Mouse (Mus musculus): ENCODE measurements around the gene E130218I03Rik.
"Not testable (repeated sequence)": the region's sequence is repeated elsewhere in the genome, so short reads cannot be mapped to it uniquely, and the experiment has no call there.

E130218I03Rik gene

DNA sequence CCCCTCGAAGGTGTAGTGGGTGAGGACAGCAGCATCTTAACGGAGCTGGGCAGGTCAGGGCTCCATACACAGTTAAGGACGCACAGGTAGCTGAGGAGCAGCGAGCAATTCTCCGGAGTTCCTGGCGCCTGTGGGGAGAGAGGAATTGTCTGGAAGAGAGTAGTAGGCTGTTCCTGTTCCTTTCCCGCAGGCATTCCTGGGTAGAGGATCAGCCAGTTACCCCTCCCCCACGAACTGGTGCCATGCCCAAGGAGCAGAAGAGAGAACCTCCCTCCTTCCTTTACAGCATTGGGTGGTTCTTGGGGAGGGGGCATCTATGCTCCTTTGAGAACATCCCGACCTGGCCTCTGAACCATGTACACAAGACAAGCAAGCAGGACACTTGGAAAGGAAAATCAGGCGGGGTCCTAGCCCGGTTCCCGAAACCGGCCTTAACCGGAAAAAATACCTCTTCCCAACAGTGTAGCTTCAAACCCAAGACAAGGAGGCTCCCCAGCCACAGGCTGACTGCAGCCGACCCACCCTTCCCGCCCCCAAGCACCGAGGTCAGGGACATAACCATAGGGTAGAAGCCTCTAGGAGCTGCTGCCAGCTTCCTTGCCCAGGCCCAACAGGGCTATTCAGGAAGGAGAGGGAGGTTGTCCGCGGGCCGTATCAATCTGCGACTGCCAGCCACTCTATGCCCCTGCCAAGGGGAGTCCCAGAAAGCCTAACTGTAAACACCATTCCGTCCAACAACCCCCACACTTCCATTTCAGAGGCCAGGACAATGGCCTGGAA lies 8.9 kb downstream of the E130218I03Rik start:
- no peak for DNase-seq (ENCODE audit: low spot score in 2 of 2)

DNA sequence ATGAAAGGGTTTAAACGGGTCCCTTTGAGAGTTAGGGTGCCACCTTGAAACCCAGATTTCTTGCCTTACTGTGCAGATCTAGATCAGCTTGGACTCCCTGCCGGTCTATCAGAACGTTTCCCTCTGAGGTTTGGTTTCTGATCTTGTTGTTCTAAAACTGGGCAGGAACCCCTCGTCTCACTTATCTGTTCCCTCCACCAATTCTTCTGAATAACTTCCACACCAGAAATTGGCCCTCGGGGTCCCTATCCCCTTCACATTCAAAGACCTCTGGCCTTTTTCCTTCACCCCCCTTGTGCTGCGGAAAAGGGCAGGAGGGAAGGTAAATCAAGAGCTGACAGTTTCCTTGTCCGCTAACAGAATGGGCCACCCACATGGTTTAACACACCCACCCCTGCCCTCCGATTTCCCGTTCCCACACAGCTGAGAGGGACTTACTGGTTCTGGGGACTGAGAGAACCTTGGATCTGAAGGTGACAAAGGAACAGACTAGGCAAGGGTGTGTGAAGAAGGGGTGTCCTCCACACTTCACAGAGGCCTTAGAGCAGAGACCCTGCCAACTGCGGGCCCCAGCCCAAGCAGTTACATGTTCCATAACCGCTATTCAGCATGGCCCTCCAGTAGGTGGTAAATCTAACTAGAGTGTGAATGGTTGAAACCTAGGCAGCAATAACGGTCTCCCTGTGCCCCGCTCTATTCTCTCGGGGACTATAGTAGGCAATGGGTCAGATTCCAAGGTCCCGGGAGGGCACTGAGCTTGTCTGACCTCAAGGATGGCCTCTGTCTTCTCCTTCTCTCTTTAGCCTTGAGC lies 9.7 kb downstream of the E130218I03Rik start:
- DNase-seq (ENCODE audit: low spot score in 2 of 2), result no peak

DNA sequence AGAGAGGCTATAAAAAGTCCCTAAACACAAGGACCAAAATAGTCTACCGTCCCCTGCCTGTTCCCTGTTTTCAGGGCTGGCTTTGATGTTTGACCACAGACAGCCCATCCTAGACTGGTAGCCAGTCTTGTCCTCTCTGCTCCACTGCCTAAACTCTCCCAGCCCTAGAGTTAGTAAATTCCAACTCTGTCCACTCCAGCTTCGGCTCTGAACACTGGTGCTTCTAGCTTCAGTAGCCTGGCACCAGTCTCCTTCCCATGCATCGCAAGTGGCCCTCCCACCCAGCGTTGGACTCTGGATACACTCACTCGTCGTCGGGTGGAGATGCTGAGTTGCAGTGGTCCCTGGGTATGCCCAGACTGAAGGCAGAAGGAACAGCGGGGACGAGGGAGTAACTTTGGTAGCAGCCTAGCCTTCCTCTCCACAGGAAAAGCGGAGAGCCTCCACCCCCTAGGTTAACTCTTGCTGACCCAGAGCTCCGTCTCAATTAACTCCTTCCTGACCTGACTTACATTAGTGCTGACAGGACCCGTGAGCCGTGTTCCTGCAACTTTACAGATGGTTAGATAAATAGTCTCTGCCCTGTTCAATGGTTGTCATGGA lies 10.4 kb downstream of the E130218I03Rik start, which contains the start of gene Grrp1:
TSS of gene Grrp1 (minus strand) at position 385 of the 603 bp plus-strand sequence.
- no peak for DNase-seq (ENCODE audit: low spot score in 2 of 2)

DNA sequence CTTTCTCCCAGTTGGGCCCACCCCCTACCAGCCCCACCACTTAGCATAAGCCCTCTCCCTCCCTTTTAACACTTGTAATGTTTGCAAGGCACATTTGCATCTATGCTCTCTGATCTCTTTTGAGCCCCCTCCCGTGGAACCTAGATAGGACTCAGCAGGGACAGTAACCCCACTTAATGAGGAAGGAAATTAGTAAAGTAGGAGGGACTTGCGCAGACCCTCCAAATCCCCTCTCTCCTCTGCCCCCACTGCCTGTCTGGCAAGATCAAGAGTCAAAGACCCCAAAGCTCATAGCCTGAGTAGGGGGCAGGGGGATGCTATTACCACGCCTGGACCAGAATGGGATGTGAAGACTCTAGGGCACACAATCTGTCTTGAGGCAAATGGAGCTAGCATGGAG lies 11.4 kb downstream of the E130218I03Rik start:
- no peak for DNase-seq (ENCODE audit: low spot score in 2 of 2)

DNA sequence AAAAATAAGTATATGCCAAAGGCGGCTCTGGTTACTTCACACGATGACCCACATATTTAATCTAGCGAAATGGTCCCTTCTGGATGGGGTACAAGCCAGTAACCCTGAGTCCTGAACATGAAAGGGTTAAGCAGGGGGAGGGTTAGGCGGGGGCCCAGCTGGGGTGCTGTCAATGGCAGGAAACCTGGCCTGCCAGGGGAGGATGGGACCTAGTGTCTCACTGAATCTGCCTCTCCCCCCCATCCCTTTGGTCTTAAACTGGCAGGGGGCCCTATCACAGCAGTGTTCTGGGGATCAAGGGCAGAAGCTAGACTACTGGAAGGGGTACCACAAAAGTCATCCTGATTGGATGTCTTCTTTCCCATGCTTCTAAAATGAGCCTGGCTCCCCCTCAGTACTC lies 12.4 kb downstream of the E130218I03Rik start:
- no peak for DNase-seq (ENCODE audit: low spot score in 2 of 2)

DNA sequence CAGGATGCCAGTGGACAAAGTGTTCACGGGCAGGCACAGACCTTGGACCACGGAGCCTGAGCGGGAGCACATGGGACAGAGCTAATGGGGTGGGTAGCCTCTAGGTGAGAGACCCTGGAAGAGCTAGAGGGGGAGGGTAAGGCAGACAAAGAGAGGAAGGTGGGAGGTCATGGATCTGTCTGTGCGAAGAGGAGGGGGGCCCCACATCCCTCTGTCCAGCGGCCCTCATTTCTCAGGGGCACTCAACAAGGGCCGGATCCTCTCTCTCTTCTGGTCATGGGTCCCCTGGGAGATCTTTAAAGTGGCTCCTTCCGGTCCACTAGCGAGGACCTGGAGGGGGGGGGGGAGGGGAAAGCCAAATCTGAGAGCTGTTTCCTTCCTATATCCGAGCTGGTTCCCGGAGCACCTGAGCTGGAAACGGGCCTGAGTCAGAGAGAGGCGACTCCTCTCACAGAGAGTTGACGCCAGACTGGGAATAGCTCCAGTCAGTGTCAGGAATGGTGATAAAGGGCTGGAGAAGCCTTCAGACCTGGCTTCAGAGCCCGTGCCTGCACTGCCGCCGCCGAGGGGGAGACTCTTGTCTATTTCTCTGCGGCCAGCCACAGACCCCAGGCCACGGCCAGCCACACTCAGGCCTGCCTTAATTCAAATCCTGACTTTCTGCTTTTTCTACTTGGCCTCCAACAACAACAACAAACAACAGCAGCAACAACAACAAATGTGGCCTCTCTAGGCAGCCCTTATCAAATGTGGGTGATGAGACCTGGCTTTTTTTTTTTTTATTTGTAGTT lies 13.1 kb downstream of the E130218I03Rik start:
- DNase-seq (ENCODE audit: low spot score in 2 of 2), result no peak

DNA sequence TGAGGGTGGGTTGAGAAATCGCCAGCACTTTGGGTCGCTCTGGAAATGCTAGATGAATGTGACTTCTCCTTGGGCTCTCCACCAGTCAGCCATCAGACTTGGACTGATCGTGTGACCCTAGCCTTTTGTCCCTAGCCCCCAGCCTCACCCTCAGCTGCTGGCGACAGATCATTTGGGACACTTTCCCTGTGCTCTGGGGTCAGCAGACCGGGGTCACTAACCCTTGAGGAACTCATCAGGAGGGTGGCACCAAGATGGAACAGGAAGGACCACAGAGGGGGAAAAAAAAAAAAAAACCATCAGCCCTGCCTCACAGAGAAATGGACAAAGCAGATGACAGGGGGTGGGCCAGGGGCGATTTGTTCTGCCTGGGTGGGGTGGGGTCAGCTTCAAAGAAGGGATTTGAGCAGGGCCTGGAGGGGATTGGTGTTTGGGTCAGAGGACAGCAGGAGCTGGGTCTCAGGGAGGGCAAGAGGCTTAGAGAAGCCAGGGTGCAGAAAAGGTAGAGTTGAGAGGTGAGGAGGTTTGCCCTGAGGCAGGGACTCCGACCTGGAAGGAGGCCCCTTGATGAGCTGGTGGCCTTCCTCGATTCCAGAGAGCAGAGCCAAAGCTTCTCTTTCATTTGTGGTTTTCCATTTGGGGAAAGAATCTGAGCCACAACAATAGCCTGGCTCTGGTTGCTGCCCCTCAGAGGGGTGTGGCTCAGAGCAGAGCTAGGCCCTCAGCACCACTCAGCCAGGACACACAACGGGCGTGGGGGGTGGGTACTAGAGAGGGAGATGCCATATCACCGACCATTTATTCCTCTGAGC lies 13.9 kb downstream of the E130218I03Rik start:
- DNase-seq (ENCODE audit: low spot score in 2 of 2), result no peak

DNA sequence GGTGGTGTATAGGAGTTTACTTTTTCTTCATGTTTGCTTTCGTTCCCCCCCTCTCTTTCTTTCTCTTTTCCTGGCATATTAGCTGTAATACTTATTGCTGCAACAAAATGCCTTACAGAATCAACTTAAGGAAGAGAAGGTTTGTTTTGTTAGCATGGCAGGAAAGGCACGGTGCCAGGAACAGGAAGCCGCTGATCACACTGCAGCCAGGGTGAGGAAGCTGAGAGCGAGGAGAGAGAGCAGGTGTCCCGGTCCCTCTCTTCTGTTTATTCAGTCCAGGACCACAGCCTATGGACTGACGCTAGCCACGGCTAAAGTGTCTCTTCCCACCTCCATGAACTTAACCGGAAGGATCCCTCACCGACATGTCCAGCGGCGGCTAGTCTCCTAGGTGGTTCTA lies 14.9 kb downstream of the E130218I03Rik start:
- no peak for DNase-seq (ENCODE audit: low spot score in 2 of 2)

DNA sequence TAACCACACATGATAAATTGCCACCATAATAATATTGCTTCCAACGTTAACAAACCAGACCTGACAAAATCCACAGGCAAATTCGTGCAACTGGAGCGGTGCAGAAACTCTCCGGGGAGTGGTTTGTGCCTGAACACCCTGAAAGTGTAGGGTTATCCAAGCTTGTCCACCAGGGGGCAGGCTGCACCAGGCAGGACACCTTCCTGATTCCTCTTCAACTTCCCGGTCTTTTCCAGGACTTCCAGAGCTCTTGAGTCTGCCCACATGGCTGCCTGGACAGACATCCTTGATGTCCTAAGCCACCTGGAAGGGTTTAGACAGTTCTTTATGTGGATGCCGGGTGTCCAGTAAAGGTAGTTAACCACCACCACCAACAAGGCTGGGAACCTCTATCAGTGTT lies 19.7 kb downstream of the E130218I03Rik start:
- DNase-seq (ENCODE audit: low spot score in 2 of 2), result no peak

DNA sequence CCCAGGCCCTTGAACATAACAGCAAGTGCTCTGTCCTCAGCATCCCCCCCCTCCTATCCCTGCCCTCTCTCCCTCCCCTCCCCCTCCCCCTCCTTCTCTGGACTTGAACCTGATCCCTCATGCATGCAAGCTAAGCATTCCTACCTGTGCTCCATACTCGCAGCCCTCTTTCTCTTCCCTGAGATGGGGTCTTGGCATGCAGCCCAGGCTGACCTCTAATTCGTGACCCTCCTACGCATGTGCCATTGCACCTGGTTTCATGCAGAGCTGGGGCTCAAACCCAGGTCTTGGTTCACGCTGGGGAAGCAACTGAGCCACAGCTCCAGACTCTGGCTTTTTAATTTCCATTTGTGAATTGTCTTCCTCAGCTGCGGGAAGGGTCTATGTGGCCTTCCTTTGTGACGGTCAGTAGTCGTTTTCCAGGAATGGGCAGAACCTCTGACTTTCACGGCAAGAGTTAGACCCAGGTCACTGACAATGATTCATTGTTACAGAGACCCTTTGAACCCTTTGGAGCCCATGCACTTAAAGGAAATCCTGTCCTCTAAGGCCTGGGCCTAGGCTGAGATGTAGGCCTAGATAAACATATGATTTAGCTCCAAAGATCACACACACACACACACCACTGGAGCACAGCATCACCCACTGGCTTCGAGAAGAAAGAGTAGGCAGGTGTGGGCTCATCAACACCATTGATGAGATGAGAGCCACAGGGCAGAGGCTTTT lies 22.6 kb downstream of the E130218I03Rik start:
- DNase-seq (ENCODE audit: low spot score in 2 of 2), result no peak

DNA sequence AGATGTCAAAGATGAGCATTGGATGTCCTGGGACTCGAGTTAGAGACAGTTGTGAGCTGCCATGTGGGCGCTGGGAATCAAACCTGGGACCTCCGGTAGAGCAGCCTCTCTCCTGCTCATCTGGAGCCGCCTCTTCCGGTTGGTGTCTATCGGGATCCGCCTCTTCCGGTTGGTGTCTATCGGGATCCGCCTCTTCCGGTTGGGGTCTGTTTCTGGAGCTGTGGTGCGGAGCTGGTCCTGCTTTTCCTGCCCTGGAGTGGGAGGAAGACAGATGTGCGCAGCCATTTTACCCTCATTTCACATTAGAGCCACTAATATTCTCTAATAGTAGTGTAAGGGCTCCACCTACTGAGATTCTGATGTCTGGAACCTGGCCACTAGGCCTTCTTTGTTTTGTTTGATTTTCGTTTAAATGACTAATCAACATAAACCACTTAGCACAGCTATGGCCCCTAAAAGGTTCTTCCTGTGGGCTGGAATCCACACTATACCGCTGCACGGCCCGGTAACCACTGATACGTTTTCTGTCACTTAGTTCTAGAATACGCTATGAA lies 24.7 kb downstream of the E130218I03Rik start:
- no peak for DNase-seq (ENCODE audit: low spot score in 2 of 2)

DNA sequence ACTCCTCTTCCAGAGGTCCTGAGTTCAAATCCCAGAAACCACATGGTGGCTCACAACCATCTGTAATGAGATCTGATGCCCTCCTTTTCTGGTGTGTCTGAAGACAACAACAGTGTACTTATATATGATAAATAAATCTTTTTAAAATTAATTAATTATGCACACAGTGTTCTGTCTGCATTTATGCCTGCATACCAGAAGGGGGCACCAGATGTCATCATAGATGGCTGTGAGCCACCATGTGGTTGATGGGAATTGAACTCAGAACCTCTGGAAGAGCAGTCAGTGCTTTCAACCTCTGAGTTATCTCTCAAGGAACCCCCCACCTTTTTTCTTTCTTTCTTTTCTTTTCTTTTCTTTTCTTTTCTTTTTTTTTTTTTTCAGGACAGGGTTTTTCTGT lies 26.2 kb downstream of the E130218I03Rik start:
- DNase-seq (ENCODE audit: low spot score in 2 of 2), result not testable (repeated sequence)

DNA sequence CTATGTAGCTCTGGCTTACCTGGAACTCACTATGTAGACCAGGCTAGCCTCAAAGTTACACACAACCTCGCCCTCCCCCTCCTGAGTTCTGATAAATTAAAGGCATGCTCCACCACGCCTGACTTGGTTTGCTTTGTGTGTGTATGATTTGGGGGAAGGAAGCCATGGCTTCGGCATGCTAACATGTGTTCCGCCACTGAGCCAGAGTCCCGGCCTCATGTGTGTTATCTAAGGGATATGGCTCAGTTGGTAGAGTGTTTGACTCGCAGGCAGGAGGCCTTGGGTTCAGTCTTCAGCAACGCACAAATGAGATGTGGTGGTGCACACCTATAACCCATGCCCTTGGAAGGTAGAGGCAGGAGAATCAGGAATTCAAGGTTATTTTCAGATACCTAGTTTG lies 28.5 kb downstream of the E130218I03Rik start:
- no peak for DNase-seq (ENCODE audit: low spot score in 2 of 2)

DNA sequence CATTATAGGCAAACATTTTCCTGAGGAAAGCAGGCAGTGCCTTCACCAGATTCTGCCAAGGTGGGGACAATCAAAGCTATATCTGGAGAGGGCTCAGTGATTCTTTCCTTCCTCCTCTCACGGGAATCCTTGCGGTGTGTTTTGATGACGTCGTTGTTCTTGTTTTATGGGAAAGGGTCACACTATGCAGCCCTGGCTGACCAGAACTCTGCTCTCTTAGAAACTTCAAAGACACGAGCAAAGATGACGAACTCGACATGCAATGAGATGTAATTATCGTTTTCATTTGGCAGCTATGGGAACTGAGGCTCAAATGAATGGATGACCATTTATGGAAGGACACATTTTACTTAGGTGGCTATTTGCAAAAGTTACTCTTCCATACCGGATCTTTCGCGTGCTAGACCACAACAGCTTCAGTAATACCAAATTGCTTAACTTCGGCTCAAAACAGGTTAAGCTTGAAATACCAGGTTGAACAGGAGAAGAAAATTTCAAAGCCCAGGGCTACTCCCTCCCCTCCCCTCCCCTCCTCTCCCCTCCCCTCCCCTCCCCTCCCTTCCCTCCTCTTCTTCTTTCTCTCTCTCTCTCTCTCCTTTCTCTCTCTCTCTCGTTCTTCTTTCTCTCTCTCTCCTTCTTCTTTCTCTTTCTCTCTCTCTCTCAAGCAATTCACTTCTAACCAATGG lies 29.4 kb downstream of the E130218I03Rik start:
- no peak for DNase-seq (ENCODE audit: low spot score in 2 of 2)

DNA sequence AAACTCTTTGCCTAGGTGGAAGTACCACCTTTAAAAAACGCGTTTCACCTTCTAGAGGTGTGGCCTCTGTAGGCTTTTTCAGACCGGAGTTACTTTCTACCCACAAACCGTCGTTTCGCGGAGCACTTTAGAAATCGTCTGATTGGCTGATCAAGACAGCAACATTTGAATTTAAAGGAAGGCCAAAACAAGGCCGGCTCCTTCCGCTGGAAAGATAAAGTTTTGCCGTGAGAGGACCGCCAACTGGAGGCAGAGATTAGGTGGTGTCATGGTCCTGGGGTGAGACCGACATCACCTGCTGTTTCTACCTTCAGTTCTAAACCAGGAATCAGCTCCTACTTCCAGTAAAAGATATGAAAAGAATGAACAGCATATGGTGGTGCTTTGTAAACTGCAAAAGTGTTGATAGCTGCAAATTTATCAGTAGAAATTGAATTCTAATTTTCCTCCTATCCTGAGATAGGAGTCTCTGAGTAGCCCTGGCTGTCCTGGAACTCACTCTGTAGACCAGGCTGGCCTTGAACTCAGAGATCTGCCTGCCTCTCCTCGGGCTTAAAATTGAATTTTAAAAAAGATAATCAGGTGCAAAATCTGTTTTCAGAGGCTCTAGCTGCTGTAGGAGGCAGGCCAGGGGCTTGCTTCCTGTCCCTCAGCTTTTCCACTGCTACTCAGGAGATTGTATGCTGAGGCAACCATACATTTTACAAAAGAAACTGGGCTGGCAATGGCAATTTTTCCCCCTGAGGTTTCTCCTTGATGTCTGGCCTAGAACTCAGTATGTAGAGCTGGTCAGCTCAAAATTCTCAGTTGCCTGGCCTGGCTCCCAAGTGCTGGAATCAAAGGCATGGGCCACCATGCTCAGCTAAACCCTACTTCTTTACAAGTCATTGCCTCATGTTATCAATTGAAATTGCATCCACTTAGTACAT lies 30.2 kb downstream of the E130218I03Rik start:
- DNase-seq (ENCODE audit: low spot score in 2 of 2), result no peak

DNA sequence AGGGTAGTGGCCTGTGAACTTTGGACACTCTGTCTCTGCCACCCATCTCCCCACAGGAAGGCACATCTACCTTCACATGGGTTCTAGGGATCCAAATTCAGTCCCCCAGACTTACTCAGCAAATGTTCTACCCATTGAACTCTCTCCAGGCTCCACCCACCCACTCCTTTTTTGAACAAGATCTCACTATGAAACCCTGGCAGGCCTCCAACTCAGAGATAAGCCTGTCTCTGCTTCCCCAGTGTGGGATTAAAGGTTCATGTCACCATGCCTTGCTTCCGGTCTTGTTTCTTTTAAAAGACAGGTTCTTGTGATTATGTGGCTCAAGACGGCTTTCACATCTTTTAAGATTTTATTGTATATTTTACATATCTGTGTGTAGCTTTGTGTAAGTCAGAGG lies 41.5 kb downstream of the E130218I03Rik start:
- no peak for DNase-seq (ENCODE audit: low spot score in 2 of 2)

DNA sequence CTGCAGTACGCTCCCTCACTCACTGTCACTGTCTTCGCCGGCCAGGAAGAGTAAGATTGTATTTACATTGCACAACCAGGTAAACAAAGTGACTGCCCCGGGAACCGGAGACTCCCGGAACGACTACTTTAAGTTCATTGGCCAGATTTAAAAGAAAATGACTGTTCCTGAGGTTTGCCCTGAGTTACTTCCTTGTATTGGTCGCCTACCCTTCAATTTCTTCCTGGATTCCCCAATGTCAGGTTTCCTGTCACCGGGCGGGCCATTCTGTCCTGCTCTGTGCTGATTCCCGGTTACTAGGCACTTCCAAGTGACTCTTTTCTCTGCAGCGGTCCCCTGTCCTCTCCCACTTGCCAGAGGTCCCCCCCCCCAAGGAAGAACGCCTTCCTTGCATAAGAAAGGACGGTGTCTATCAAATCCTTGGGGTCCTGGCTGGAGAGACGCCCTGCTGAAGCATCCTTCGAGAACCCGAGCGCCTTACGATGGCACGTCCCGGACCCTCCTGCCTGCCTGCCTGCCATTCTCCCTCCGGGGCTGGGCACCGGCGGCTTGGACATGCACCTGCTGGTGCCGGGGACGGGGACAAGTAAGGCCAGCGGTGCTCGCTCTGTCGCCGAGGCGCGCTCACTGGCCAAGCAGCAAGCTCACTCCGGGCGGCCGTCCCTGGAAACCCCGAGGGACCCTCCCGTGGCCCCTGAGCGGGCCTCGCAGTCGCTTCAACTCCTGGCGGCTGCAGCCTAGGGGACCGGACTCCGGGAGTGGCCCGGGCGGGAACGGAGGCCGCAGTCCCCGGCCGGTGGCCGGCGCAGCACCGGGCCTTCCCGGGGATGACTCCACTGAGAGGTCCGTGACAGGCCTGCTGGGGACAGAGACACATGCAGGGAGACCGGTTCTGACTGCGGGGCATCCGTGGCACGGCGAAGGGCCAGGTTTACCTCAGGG lies 43.0 kb downstream of the E130218I03Rik start:
- no peak for DNase-seq (ENCODE audit: low spot score in 2 of 2)
